ENCODE assay signal across 31 mouse cellular contexts in genomic region chr8:78838656-78839413, GRCm38 (mm10). TPM values are rescaled to one million over a fixed set of nuclear protein-coding genes. Genes with fewer than 3 reads are reported as not detected.
DNase-seq lines count a peak whose midpoint lies in the region; ATAC-seq and TF ChIP-seq lines count a peak whose summit lies in the region.
"Had no signal": no experiment of that assay in that cellular context is flagged by ENCODE, and none has a peak within 500 bp of the region (broad histone marks: within the 10 kb centered on the region; RNA-seq: fewer than 3 reads in every experiment).

No protein-coding gene starts in this region.

- ATAC-seq in forebrain, embryonic 16.5 days, result peak; percentile 77
- ATAC-seq in forebrain, embryonic 13.5 days, result no peak; the same call in 1 of the 2 replicates
- peak; percentile 61 for ATAC-seq in granulocyte monocyte progenitor cell, adult 5-6 weeks (replicated peaks; ENCODE audit: poor library complexity, severe bottlenecking)
- ATAC-seq: hindbrain, embryonic 16.5 days; liver, embryonic 12.5 days; liver, postnatal 0 days; midbrain, embryonic 16.5 days; Patski had no signal

- no peak for TF ChIP-seq RAD21 in MEL (IDR thresholded peaks at IDR 0.05; ENCODE audit: low read depth, low read length)

- H3K27ac ChIP-seq in forebrain, embryonic 16.5 days (ENCODE audit: low read length), result no peak overlapping the region
- H3K27ac ChIP-seq in forebrain, embryonic 13.5 days, result no peak overlapping the region
- no peak overlapping the region for H3K27ac ChIP-seq in MEL (ENCODE audit: control insufficient read depth, low read depth, low read length)
- H3K27ac ChIP-seq: embryonic facial prominence, embryonic 13.5 days; forebrain, embryonic 10.5 days; gastrocnemius, adult 2 months; heart, embryonic 13.5 days; kidney, embryonic 15.5 days; layer of hippocampus, adult 2 months; liver, embryonic 12.5 days; macrophage; neural tube, embryonic 13.5 days; stomach, postnatal 0 days had no signal

- no peak overlapping the region for H3K4me2 ChIP-seq in forebrain, embryonic 16.5 days (ENCODE audit: low read length)
- no peak overlapping the region for H3K4me2 ChIP-seq in forebrain, embryonic 13.5 days
- H3K4me2 ChIP-seq: embryonic facial prominence, embryonic 13.5 days; heart, embryonic 13.5 days; kidney, embryonic 15.5 days; liver, embryonic 12.5 days; midbrain, embryonic 11.5 days; neural tube, embryonic 13.5 days had no signal

- no peak for TF ChIP-seq EP300 in MEL (IDR thresholded peaks at IDR 0.05; ENCODE audit: low read depth in 1 of 2, low read length in 2 of 2)

- no peaks in the 10 kb centered on the region for H3K9me3 ChIP-seq in forebrain, embryonic 16.5 days (ENCODE audit: control insufficient read depth, low read length)
- no peaks in the 10 kb centered on the region for H3K9me3 ChIP-seq in forebrain, embryonic 13.5 days (replicated peaks)
- H3K9me3 ChIP-seq in MEL (replicated peaks; ENCODE audit: insufficient read depth, low read length), result no peaks in the 10 kb centered on the region
- H3K9me3 ChIP-seq: embryonic facial prominence, embryonic 13.5 days; forebrain, embryonic 10.5 days; heart, embryonic 13.5 days; kidney, embryonic 15.5 days; liver, embryonic 12.5 days; neural tube, embryonic 13.5 days had no signal

- H3K27me3 ChIP-seq in forebrain, embryonic 16.5 days (replicated peaks; ENCODE audit: control insufficient read depth, insufficient read depth, low read length), result no peaks in the 10 kb centered on the region
- no peaks in the 10 kb centered on the region for H3K27me3 ChIP-seq in forebrain, embryonic 13.5 days
- peaks cover 0 to 1% of the 10 kb centered on the region in 2 experiments; a peak in 1 of 4 replicates for H3K27me3 ChIP-seq in MEL (ENCODE audit: control insufficient read depth in 1 of 2, insufficient read depth in 2 of 2, low read length in 2 of 2)
- H3K27me3 ChIP-seq: CH12.LX; embryonic facial prominence, embryonic 13.5 days; heart, embryonic 13.5 days; kidney, embryonic 15.5 days; liver, embryonic 12.5 days; neural tube, embryonic 13.5 days had no signal

- no peaks in the 10 kb centered on the region for H3K36me3 ChIP-seq in forebrain, embryonic 16.5 days (ENCODE audit: control insufficient read depth, insufficient read depth)
- no peaks in the 10 kb centered on the region for H3K36me3 ChIP-seq in forebrain, embryonic 13.5 days (ENCODE audit: poor library complexity, severe bottlenecking)
- H3K36me3 ChIP-seq in MEL (ENCODE audit: control insufficient read depth in 1 of 2, insufficient read depth in 2 of 2, low read length in 2 of 2), result no peaks in the 10 kb centered on the region
- H3K36me3 ChIP-seq: embryonic facial prominence, embryonic 13.5 days; forebrain, embryonic 10.5 days; heart, embryonic 13.5 days; kidney, embryonic 15.5 days; liver, embryonic 12.5 days; neural tube, embryonic 13.5 days had no signal

- no peak overlapping the region for H3K9ac ChIP-seq in forebrain, embryonic 16.5 days (replicated peaks; ENCODE audit: low read depth, low read length)
- no peak overlapping the region for H3K9ac ChIP-seq in forebrain, embryonic 13.5 days
- H3K9ac ChIP-seq in MEL (ENCODE audit: control insufficient read depth, low read depth, low read length, poor library complexity, severe bottlenecking), result no peak overlapping the region
- H3K9ac ChIP-seq: embryonic facial prominence, embryonic 13.5 days; heart, embryonic 13.5 days; kidney, embryonic 15.5 days; liver, embryonic 12.5 days; liver, postnatal 0 days; neural tube, embryonic 13.5 days had no signal

- no peak for TF ChIP-seq CTCF in MEL (IDR thresholded peaks at IDR 0.05 in 2 of 3, conservative IDR thresholded peaks at IDR 0.05 in 1 of 3; ENCODE audit: control insufficient read depth in 1 of 3, insufficient read depth in 1 of 3, low read depth in 2 of 3, low read length in 3 of 3, poor library complexity in 1 of 3, severe bottlenecking in 1 of 3)

- 76% methylated on average over 7 of the region's 7 CpGs for WGBS in forebrain, embryonic 16.5 days
- WGBS in forebrain, embryonic 13.5 days, result 86% methylated on average over 7 of the region's 7 CpGs

- H3K4me3 ChIP-seq in forebrain, embryonic 16.5 days (replicated peaks; ENCODE audit: low read length), result no peak overlapping the region
- no peak overlapping the region for H3K4me3 ChIP-seq in forebrain, embryonic 13.5 days
- no peak overlapping the region for H3K4me3 ChIP-seq in MEL (ENCODE audit: control insufficient read depth in 1 of 2, insufficient read depth in 1 of 2, low read depth in 2 of 2, low read length in 2 of 2)
- H3K4me3 ChIP-seq: embryonic facial prominence, embryonic 13.5 days; forebrain, embryonic 10.5 days; gastrocnemius, adult 2 months; heart, embryonic 13.5 days; kidney, embryonic 15.5 days; layer of hippocampus, adult 2 months; liver, embryonic 12.5 days; neural tube, embryonic 13.5 days had no signal

- TF ChIP-seq POLR2A in MEL (IDR thresholded peaks at IDR 0.05; ENCODE audit: control insufficient read depth in 1 of 2, insufficient read depth in 1 of 2, low read depth in 1 of 2, low read length in 2 of 2, poor library complexity in 1 of 2), result no peak

- no peak for DNase-seq in MEL (ENCODE audit: low read depth, low spot score)
- no peak for DNase-seq in cerebellum, adult 11 months
- DNase-seq in cerebellum, postnatal 36 days, result no peak
- no peak for DNase-seq in natural killer cell, adult 2 months (ENCODE audit: low spot score in 2 of 2)
- DNase-seq: adrenal gland, postnatal 25 days; cerebellum, adult 9-10 months; gastrocnemius, adult 2 months; gastrocnemius, postnatal 36 days; heart, postnatal 10 days; kidney, adult 18-20 months; kidney, postnatal 36 days; liver, postnatal 0 days; right cerebral cortex, postnatal 4 days; thymus, adult 18-20 months had no signal

- no peaks in the 10 kb centered on the region for H3K79me2 ChIP-seq in MEL (ENCODE audit: control insufficient read depth, insufficient read depth, low read length, poor library complexity)

- no peaks in the 10 kb centered on the region for H3K4me1 ChIP-seq in forebrain, embryonic 16.5 days (replicated peaks; ENCODE audit: control insufficient read depth, insufficient read depth, low read length)
- H3K4me1 ChIP-seq in forebrain, embryonic 13.5 days, result no peaks in the 10 kb centered on the region
- no peaks in the 10 kb centered on the region for H3K4me1 ChIP-seq in MEL (ENCODE audit: control insufficient read depth in 1 of 2, insufficient read depth in 2 of 2, low read length in 2 of 2)
- H3K4me1 ChIP-seq: embryonic facial prominence, embryonic 13.5 days; forebrain, embryonic 10.5 days; heart, embryonic 13.5 days; kidney, embryonic 15.5 days; liver, embryonic 12.5 days had no signal

TF ChIP-seq in MEL, 35 proteins besides CTCF, POLR2A, EP300 and RAD21:
- 0 out of 2 replicates have a peak, but pooled peaks have one; percentile 7 for TF ChIP-seq USF1 (IDR thresholded peaks at IDR 0.05; ENCODE audit: low read depth, low read length)
- TF ChIP-seq SIN3A (IDR thresholded peaks at IDR 0.05; ENCODE audit: low read length), result no peak
- no peak for TF ChIP-seq ZNF384 (IDR thresholded peaks at IDR 0.05; ENCODE audit: low read depth, low read length)
- no peak for TF ChIP-seq ETS1 (IDR thresholded peaks at IDR 0.05; ENCODE audit: low read depth, low read length)

RNA-seq across cellular contexts. Expression of gene Lsm6, which starts 17.9 kb away (rescaled TPM):
- polyA plus RNA-seq in forebrain, embryonic 16.5 days (2015; fragmentation: Nextera tagmentation; extraction: Ambion mirVana), result 146 and 152 TPM in 2 replicates
- polyA plus RNA-seq in forebrain, embryonic 13.5 days (2015; fragmentation: Nextera tagmentation; extraction: Ambion mirVana), result 236 and 244 TPM in 2 replicates
- total RNA-seq in MEL (2012; rRNA removed), result 107 and 109 TPM in 2 replicates
- polyA plus RNA-seq in MEL (2012; ENCODE audit: insufficient read depth in 1 of 2, insufficient read length in 2 of 2, low read depth in 1 of 2, low replicate concordance in 2 of 2, missing spikeins in 1 of 2), result 100 to 1,000 TPM in 1 of 2 experiments, not detected in 1; 172 TPM
- 208 and 254 TPM in 2 replicates for total RNA-seq in granulocyte monocyte progenitor cell, adult 5-6 weeks (2014; fragmentation: Nextera tagmentation)
- 228 and 316 TPM in 2 replicates for total RNA-seq in granulocyte monocyte progenitor cell, adult 5-6 weeks (2017)
